Mouse (Mus musculus) fibroblast of lung, adult 2 months (primary cell): ENCODE results near the gene Zfyve21.

Source experiments
- DNase-seq: peaks from one replicate; pipeline ENCODE4 v3.0.0-alpha.2; 2011; ENCODE audit warnings: low read depth

Zfyve21 gene

DNA sequence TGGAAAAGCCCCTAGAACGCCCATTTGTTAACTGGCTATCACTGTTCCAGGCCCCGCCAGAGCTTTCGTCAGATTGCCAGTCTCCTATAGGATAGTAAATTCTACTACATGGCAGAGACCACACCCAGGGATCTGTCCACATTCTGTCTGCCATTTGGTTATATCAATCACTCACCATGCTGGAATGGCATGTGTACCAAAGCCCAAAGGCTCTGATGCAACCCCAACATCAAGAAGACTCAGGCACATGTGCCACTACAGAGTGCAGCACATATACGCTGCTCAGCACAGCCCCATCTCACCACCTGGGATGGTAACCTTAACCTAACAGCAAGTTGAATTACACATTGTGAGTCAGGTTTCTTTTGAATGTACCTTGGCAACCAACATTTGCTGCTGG, 32.0 kb downstream of the Zfyve21 start:
- DNase-seq = no peak

DNA sequence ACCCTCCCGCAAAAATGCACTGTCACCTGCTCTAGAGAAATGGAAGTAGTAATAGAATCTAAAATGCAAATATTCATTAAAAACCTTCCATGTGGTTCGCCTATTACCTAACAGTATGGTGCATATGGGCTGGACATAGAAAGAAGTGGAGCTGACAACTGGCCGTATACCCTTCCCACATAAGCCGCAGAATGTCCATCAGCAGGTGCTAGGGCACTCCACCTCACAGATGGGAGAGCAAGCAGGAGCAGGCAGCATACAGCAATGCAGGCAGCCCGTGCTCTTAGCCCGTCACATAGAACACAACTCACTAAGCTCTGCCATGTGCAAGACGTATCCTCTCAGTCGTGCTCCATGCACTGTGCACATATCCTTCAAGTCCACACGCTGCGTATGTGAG, 32.8 kb downstream of the Zfyve21 start:
- DNase-seq = no peak

DNA sequence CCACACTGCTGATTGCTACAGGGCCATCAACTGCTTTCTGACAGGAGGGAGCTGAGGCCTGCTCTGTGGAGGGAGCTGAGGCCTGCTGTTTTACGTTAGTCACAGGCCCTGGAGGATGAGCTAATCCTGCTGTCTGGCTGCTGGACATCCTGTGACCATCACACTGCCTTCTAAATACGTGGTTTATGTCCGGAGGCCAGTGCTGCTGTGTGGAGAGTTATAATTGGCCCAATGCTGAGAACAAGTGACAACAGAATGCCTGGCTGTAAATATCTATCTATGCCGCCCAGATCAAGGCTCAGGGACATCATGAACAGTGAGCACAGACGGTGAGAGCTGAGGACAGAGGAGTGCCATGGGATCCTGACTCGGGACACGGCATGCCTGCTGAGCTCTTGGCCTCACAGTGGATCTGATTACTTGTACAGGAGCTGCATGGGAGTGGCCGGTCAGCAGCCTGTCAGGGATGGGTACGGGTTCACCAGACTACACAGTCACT, 34.4 kb downstream of the Zfyve21 start:
- no peak for DNase-seq

DNA sequence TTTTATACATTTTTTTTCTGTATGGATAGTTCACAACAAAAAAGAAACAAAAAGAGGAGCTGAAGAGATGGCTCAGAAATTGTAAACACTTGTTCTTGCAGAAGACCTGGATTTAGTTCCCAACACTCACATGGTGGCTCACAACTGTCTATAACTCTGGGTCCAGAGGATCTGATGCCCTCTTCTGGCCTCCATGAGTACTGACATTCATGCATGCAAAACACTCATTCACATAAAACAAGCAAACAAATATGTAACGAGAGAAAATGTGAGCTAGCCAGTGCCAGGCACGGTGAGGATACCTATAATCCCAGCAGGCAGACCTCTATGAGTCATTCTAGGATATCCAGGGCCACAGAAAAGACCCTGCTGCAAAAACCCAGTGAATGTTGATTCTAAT, 37.3 kb downstream of the Zfyve21 start:
- no peak for DNase-seq

DNA sequence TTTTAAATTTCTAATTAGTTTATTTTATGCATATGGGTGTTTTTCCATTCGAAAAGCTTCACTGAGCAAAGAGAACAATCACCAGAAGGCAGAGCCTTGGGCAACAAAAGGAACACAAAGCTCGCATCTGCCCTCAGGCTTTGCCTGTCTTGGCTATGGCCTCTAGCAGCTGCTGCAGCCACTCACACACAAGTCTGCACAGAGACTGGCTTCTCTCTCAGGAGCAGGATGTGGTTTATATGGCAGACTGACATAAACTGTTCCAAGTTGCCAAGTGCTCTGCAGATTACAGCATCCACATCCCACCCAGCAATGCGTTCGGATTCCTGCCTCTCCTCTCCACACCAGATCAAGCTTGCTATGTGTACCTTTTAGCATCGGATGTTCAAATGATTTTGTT, 37.8 kb downstream of the Zfyve21 start:
- no peak for DNase-seq

DNA sequence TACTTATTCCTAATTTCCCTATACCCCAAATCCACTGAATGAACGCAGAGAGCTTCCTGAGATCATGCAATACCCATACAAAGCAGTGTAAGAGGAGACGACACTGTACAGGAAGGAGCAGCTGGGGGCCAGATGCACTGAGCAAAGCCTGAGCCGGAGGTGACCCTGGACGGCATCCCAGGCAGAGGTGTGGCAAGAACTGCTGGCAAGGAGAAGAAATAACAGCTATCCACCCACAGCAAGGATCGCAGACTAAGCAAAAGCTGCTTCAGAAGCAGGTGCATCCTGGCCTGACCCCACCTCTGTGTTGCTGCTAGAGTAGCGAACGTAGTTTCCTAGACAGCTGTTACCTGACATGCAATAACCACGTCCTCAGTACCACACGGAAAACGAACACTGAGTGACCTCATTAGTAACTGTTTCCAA, 39.1 kb downstream of the Zfyve21 start:
- DNase-seq = no peak

DNA sequence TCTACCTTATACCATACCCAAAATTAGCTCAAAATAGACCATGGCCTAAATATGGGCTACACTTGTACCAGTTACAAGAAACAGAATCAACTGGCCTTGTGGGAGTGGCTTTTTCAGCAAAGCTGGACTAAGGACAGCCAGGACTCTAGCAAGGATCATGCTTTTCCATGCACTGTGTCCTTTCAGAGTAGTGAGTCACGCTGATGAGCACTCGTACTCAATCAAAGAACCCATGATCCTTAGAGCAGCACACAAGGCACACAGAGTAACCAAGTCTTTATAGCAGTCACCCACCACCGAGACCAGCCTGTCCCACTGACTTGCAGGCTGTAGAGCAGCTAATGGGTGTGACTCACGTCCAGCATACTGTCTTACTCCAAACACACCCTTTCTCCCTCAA, 39.6 kb downstream of the Zfyve21 start:
- no peak for DNase-seq

DNA sequence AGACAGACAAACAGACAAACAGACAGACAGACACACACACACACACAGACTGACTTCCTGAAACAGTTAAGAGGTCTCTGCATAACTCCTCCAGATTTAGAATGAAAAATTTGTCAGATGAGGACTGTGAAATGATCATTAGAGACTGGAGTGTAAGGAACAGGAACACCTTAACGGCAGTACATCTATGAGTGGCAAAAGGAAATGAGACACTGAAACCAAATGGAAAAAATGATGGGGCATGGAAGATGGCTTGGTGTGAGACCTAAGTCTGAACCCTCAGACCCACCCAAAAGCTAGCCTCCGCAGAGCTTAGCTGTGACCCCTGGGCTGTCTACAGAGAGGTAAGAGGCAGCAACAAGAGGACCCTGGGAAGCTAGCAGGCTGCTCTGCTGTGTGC, 41.5 kb downstream of the Zfyve21 start:
- no peak for DNase-seq

DNA sequence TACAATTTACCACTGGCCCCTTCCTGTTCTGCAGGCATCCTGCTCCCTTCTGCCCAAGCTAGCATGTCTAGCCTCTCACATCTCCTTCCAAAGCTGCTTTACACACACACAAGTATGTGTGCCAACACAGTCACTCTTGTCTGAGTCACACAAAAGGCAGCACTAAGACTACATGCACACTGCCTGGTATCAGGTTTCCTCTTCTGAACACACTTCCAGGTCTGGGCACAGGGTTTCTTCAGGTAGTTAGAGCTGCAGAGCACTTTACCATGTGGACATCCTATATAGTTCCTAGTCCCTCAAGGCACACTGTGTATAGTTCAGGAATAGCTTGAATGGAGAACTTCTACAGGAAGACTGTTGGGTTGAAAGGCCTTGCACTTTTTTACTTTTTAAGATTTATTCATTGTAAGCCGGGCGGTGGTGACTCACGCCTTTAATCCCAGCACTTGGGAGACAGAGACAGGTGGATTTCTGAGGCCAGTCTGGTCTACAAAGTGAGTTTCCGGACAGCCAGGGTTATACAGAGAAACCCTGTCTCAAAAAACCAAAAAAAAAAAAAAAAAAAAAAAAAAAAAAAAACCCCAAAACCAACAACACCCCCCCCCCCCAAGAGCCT, 50.3 kb downstream of the Zfyve21 start:
- peak; percentile 72 for DNase-seq

DNA sequence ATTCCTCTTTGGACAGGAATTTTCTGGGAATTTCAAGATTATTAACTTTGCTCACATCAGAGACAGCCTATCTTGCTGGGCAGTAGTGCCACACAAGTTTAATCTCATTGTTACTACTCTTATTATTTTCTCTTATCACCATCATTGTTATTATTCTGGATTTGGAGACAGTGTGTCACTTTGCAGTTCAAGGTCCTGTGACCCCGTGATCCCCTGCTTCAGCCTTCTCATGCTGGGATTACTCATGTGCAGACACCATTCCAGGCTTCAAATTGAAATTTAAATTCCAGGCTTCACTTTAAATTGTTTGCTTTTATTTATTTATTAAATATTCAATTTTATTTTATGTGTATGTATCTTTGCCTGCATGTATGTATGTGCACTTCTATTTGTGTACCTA, 55.8 kb downstream of the Zfyve21 start:
- no peak for DNase-seq

DNA sequence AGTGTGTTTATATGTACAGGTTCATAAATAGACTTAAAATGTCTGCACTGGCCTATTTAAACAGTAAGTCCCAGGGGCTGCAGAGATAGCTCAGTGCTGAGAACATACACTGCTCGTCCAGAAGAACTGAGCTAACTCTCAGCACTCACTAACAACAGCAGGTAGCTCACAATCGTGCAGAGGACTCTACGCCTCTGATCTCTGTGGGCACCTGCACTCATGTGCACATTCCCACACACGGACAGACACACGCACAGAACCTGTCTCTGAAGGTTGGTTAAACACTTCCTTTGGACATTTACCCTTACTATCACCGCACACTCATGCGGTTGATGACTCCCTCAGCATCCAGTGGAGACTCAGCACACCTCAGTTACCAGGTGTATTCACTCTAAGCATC, 56.8 kb downstream of the Zfyve21 start:
- DNase-seq = no peak

DNA sequence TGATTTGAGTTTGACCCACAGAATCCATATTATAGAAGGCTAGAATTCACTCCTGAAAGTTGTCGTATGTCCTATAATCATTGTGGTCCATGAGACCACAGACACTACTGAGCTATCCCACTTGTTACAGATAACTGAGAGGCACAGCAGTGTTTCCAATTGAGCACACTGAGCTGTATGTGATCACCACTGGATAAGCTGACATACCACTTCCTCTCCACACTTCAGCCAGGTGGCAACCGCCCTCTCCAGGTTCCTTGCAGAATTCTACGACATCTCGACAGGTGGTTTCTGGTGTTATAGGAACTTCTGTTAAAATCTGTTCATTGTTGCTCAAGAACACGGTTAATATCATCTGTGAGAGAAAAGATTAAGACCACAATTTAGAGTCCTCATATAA, 58.1 kb downstream of the Zfyve21 start:
- no peak for DNase-seq

DNA sequence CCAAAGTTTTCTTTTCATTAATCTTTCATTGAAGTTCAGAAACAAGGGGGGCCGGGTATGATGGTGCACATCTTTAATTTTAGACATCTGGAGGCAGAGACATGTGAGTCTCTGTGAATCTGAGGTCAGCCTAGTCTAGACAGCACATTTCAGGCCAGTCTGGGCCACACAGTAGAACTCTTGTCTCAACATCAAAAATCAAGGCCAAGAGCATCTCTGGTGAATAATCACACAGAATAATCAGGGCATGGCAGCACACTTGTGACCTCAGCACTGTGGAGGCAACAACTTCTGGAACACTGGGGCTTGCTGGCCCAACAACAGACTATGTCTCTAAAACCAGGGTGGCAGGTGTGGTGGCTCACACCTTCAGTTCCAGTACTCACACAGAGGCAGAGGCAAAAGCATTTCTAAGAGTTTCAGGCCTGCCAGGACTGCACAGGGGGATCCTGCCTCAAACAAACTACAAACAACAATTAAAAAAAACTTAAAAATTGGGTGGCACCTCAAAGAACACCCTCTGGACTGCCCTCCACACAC, 60.7 kb downstream of the Zfyve21 start:
- no peak for DNase-seq

DNA sequence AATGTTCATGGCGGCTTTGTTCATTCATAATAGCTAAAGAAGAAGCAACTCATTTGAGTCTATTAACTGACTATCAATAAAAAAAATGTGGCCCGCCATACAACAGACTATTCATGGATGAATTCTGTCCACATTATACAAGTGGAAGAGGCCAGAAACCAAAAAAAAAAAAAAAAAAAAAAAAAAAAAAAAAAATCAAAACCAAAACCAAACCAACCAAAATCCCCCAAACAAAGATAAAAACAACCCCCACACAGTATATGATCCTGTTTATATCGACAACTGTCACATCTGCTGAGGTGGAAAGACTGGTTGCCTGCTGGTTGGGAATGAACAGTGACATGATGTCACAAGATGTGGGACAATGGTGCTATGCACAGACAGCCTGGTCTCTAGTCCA, 61.5 kb downstream of the Zfyve21 start:
- no peak for DNase-seq

DNA sequence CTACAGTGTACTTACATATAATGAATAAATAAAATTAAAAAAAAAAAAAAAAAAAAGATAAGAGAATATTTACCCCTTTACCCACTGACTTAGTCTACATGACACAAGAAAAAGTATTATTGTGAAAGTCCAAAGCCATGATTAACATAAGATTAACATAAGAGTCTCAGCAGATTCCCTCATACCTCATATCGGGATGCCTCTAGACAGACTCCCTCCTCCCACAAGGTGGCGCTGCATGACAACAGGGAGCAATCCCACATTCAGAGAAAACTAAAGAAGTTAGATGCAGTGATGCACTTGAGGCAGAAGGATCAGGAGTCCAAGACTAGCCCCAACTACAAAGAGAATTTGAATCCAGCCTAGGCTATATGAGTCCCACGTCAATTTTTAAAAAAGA, 64.2 kb downstream of the Zfyve21 start:
- no peak for DNase-seq
